Mouse (Mus musculus) heart, embryonic 11.5 days (tissue): ENCODE data around the gene Tst. TPM values are rescaled to one million over a fixed set of nuclear protein-coding genes. Genes with fewer than 3 reads are reported as not detected.

Source experiments
- ATAC-seq: fragments of 200-750 bp; cut with Nextera tagmentation; replicated peaks from 2 replicates; pipeline ENCODE4 v1.8.0; 2017; ENCODE audit warnings: moderate library complexity; ENCODE audit not compliant: insufficient number of reproducible peaks, low FRiP score, low TSS enrichment
- H3K27ac ChIP-seq: fragments of 300-500 bp; sonication (generic); 2 replicates; pipeline ENCODE4 v1.5.1; 2014; ENCODE audit warnings: mild to moderate bottlenecking, low read depth, low read length
- H3K27me3 ChIP-seq: fragments of 300-500 bp; sonication (generic); 2 replicates; pipeline ENCODE4 v1.6.1; 2014; ENCODE audit warnings: mild to moderate bottlenecking, low read length, mixed read lengths; ENCODE audit not compliant: control insufficient read depth, insufficient read depth
- H3K36me3 ChIP-seq: fragments of 300-500 bp; sonication (generic); 2 replicates; pipeline ENCODE4 v1.6.1; 2014; ENCODE audit warnings: mild to moderate bottlenecking, low read length, moderate library complexity, mixed read lengths; ENCODE audit not compliant: control insufficient read depth, insufficient read depth
- H3K4me1 ChIP-seq: fragments of 300-500 bp; sonication (generic); 2 replicates; pipeline ENCODE4 v1.6.1; 2014; ENCODE audit warnings: low read length; ENCODE audit not compliant: control insufficient read depth, insufficient read depth
- H3K4me2 ChIP-seq: fragments of 300-500 bp; sonication (generic); 2 replicates; pipeline ENCODE4 v1.6.1; 2014; ENCODE audit warnings: mild to moderate bottlenecking, moderate library complexity
- H3K4me3 ChIP-seq: fragments of 300-500 bp; sonication (generic); 2 replicates; pipeline ENCODE4 v1.5.1; 2014; ENCODE audit warnings: low read depth, low read length
- H3K9ac ChIP-seq: fragments of 300-500 bp; sonication (generic); 2 replicates; pipeline ENCODE4 v1.6.1; 2014; ENCODE audit warnings: mild to moderate bottlenecking, low read depth, low read length, moderate library complexity
- H3K9me3 ChIP-seq: fragments of 300-500 bp; sonication (generic); replicated peaks from 2 replicates; pipeline ENCODE4 v1.6.1; 2016; ENCODE audit warnings: low read length; ENCODE audit not compliant: control insufficient read depth
- whole genome bisulfite sequencing: fragments of 180-500 bp; shearing (Covaris S2); extraction: QIAGEN DNeasy Blood & Tissue Kit; methylation state at CpG from one replicate; pipeline ENCODE4 v1.1.7; 2014; ENCODE audit not compliant: insufficient replicate concordance; 5-methylcytosine and 5-hydroxymethylcytosine counted together
- polyA plus RNA-seq: library from polyadenylated mRNA; unstranded; fragments of >200 nt; fragmentation: Nextera tagmentation; extraction: Ambion mirVana; gene quantifications from 2 replicates; pipeline ENCODE4 v1.2.1, GENCODE M21; 2014

Tst gene
- polyA plus RNA-seq, 1 experiment from 2014 or later: 13.5 TPM

DNA sequence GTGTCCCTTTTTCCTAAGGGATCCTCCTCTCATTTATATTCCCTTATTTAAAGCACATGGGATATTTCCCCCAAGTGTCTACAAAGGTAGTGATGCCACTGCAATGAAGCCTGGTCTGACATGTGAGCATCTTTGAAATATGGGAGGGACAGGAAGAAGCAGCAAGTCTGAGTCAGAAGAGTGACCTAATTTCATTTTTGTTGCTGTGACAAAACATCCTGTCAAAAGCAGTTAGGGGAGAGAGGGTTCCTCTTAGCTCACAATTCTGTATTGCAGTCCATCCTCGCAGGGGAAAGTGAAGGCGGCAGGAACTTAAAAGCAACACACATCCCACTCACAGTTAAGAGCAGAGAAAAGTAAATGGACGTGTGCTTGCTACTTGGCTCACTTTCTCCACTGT lies 14.9 kb downstream of the Tst start:
- Histone ChIP-seq H3K4me1 (no peaks in the 10 kb centered on the region), H3K4me3 (no peak overlapping the region), H3K27me3 (peaks cover 5% of the 10 kb centered on the region; the same call in 1 of the 2 replicates), H3K9me3 (no peaks in the 10 kb centered on the region), H3K9ac (no peak overlapping the region), H3K27ac (no peak overlapping the region), H3K4me2 (no peak overlapping the region), H3K36me3 (no peaks in the 10 kb centered on the region)
- 69% methylated on average over 3 of the region's 3 CpGs for WGBS
- no peak for ATAC-seq

DNA sequence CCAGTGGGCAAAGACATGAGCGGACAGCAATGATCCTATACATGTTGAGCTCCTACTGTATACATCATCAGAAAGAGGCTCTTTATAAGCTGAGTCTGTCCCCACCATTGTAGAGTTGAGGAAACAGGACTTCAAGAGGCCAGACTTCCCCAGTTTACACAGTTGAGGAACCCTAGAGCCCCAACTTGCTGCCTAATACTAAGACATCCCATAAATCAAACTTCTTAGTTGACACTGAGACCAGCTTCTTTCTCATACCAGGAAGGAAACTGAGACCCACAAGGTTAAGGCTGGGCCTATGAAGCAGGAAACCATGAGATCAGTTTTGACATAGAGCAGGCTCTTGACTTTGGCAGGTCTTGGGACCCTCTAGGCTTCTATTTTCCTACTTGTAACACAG lies 20.1 kb downstream of the Tst start:
- whole genome bisulfite sequencing: 88% methylated on average over 1 of the region's 1 CpGs
- Histone ChIP-seq H3K4me2 (no peak overlapping the region), H3K27me3 (peaks cover 5% of the 10 kb centered on the region; the same call in 1 of the 2 replicates), H3K4me3 (no peak overlapping the region), H3K27ac (no peak overlapping the region), H3K4me1 (no peaks in the 10 kb centered on the region), H3K36me3 (no peaks in the 10 kb centered on the region), H3K9me3 (no peaks in the 10 kb centered on the region), H3K9ac (no peak overlapping the region)
- ATAC-seq: no peak

DNA sequence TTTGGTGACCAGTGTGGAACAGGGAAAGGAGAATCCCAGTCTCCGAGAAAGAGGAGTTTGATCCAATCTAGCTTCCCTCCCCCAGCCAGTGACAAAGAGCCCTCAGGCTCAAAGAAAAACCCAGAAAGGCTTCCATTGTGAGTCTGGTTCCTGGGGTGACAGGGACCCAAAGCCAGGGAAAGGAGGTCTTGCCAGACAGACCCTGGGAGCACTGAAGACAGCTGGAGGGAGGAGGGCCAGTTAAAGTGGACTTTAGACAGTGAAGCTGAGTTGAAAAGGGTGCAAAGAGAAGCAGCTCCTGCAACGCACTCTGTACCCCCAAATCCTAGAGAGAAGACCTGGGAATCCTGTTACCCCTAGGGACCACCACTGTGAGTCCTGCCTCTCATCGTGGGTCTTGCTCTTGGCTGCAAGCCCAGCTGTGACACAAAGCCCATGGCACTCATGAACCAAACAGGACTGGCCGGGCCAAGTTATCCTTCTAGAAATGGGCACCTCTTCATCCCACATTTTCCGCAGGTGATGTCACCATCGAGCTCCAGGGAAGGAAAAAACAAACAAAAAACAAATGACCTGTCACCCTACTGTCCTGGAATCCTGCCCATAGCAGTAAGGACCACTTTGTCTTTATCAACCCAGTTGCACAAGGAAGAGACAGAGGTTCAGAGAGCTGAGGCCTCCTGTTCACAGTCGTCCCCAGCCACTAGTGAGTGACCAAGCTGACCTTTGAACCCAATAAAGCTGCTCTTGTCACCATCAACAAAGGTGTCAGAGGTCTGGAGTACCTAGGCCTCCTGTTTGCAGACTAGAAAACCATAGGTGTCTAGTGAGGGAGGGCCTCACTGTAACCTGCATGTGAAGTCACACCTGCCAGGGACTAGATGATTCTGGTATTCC lies 21.2 kb downstream of the Tst start:
- no peak overlapping the region for H3K27ac ChIP-seq

DNA sequence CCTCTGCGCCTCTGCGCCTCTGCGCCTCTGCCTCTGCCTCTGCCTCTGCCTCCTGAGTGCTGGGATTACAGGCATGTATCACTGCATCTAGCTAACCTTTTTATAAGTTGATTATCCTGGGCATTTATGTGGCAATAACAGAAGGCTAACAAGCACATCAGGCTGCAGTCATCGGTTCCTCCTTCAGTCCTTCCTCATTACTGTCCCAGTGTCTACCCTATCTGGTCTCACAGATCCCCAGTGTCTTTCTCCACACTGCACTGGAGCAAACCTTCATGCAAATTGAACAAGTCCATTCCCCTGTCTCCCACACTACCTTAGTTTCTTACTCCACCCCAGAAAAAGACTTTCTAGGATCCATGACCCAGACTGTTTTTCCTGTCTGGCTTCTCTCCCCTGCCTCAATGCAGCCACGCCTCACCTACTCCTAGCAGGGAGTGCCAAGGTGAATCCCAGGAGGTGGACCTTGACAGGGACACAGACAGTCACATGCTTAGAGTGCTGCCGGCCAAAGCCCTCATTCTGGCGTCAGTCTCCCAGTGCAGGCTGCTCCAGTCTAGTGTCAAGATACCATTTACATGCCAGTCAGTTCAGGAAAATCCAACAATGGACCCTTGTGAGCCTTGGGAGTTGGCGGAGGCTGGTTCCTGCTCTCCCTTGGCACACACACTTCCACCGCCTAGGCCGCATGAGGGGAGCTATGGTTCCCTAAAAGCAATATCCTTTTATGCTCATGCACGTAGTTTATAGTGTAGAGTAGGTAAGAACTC lies 22.1 kb downstream of the Tst start:
- H3K4me3 ChIP-seq: no peak overlapping the region
- 80% methylated on average over 11 of the region's 11 CpGs for WGBS
- H3K36me3 ChIP-seq: no peaks in the 10 kb centered on the region
- H3K9ac ChIP-seq: no peak overlapping the region
- peaks cover 3% of the 10 kb centered on the region; the same call in 1 of the 2 replicates for H3K27me3 ChIP-seq
- no peaks in the 10 kb centered on the region for H3K9me3 ChIP-seq
- H3K27ac ChIP-seq: no peak overlapping the region
- ATAC-seq: no peak
- no peak overlapping the region for H3K4me2 ChIP-seq
- no peaks in the 10 kb centered on the region for H3K4me1 ChIP-seq

More for the DNA sequence above, 21.2 kb downstream of the Tst start:
- no peaks in the 10 kb centered on the region for H3K9me3 ChIP-seq
- WGBS: 63% methylated on average over 7 of the region's 7 CpGs
- no peak overlapping the region for H3K4me2 ChIP-seq
- H3K27me3 ChIP-seq: peaks cover 5% of the 10 kb centered on the region; the same call in 1 of the 2 replicates
- no peak overlapping the region for H3K4me3 ChIP-seq
- no peaks in the 10 kb centered on the region for H3K4me1 ChIP-seq
- no peaks in the 10 kb centered on the region for H3K36me3 ChIP-seq
- no peak for ATAC-seq
- no peak overlapping the region for H3K9ac ChIP-seq

DNA sequence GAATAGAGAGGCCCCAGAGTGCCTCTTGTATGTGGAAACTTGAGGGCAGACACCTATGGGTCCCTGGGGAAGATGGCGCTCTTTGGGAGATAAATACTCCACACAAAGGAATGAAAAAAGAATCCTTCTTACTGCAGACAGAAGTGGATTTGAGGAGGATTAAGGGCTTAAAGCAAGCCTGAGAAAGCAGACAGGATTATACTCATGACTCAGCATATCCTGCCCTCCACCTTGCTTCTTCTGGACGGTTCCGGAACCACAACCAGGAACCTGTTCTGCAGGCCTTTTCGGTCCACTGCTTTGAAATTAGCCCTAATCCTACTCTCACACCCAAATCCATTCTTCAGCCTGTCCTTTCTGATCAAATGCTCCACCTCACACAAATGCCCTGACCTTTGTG lies 23.6 kb downstream of the Tst start:
- no peak for ATAC-seq
- no peaks in the 10 kb centered on the region for H3K4me1 ChIP-seq
- H3K9ac ChIP-seq: no peak overlapping the region
- no peak overlapping the region for H3K4me2 ChIP-seq
- peaks cover 2% of the 10 kb centered on the region; the same call in 1 of the 2 replicates for H3K27me3 ChIP-seq
- no peaks in the 10 kb centered on the region for H3K9me3 ChIP-seq
- 85% methylated on average over 4 of the region's 4 CpGs for WGBS
- no peak overlapping the region for H3K27ac ChIP-seq
- no peak overlapping the region for H3K4me3 ChIP-seq
- no peaks in the 10 kb centered on the region for H3K36me3 ChIP-seq

DNA sequence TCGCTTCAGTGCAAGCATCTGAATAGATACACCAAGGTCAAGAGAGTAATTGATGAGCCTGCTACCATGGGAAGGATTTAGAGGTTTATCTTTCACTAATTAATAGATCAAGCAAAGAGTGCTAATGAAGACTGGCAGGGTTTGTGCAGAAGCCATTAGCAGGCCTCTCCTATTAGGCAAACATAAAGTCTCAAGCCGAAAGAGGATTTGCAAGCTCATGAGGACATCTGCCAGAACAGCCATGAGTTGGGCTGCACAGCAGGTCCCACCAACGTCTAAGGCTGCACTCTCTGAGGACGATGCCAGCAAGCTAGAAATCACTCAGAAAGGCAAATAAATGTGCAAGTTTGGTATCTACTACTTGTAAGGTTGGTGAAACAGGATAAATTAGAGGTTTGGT lies 25.0 kb downstream of the Tst start:
- Histone ChIP-seq H3K9me3 (no peaks in the 10 kb centered on the region), H3K27me3 (peaks cover 2% of the 10 kb centered on the region; the same call in 1 of the 2 replicates), H3K4me1 (no peaks in the 10 kb centered on the region), H3K36me3 (no peaks in the 10 kb centered on the region), H3K4me3 (no peak overlapping the region), H3K9ac (no peak overlapping the region), H3K4me2 (no peak overlapping the region), H3K27ac (no peak overlapping the region)
- WGBS: 62% methylated on average over 4 of the region's 4 CpGs
- no peak for ATAC-seq

DNA sequence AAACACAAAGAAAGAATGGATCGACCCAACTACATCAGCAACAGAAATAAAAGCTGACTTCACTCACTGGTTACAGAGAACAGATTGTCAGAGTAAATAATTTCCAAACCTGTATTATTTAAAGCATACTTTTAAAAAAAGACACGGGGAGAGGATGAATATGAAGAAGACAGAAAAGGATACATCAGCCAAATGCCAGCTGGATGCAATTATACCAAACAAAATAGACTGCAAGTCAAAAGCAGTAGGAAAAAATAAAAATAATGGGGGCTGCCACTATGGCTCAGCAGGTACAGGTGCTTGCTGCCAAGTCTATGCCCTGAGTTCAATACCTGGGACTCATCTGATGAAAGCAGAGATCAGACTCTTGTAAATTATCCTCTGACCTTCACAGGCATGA lies 25.5 kb downstream of the Tst start:
- no peak overlapping the region for H3K4me2 ChIP-seq
- ATAC-seq: no peak
- H3K27me3 ChIP-seq: peaks cover 2% of the 10 kb centered on the region; the same call in 1 of the 2 replicates
- no peak overlapping the region for H3K27ac ChIP-seq
- no peaks in the 10 kb centered on the region for H3K9me3 ChIP-seq
- no peaks in the 10 kb centered on the region for H3K4me1 ChIP-seq
- WGBS: 79% methylated on average over 2 of the region's 2 CpGs
- H3K9ac ChIP-seq: no peak overlapping the region
- H3K4me3 ChIP-seq: no peak overlapping the region
- H3K36me3 ChIP-seq: no peaks in the 10 kb centered on the region

DNA sequence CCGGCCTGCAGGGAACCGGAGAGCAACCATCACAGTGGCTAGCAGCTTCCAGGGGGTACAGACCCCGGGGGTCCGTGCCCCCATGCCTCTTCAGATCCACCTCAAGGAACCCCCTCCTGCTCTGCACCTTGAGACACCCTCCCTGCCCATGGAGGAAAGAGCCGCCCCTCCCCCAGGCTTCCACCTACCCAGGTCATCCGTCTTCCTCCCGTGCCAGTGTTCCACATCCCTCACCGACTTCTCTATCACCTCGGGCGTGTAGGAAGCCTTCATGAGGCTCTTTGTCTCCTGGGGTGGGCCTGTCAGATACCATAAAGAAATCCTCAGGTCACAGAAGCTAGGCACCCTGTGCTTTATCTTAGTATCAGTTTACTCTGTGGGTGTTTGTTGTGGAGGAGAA lies 27.2 kb downstream of the Tst start:
- H3K27me3 ChIP-seq: peaks cover 2% of the 10 kb centered on the region; the same call in 1 of the 2 replicates
- no peak overlapping the region for H3K9ac ChIP-seq
- H3K4me2 ChIP-seq: no peak overlapping the region
- H3K9me3 ChIP-seq: no peaks in the 10 kb centered on the region
- ATAC-seq: no peak
- H3K4me3 ChIP-seq: no peak overlapping the region
- no peak overlapping the region for H3K27ac ChIP-seq
- no peaks in the 10 kb centered on the region for H3K36me3 ChIP-seq
- 74% methylated on average over 10 of the region's 10 CpGs for WGBS
- H3K4me1 ChIP-seq: no peaks in the 10 kb centered on the region
